Mouse (Mus musculus) C2C12 (cell line): ENCODE results near the gene Srarp.

Experiments
- CTCF ChIP-seq: IDR thresholded peaks from one replicate; pipeline ENCODE4 v1.5.1; 2011; ENCODE audit not compliant: control insufficient read depth, insufficient read depth, insufficient read length
- MAX ChIP-seq: IDR thresholded peaks from one replicate; pipeline ENCODE4 v1.6.1; 2011; ENCODE audit warnings: mild to moderate bottlenecking, control low read depth
- USF1 ChIP-seq: IDR thresholded peaks from one replicate; pipeline ENCODE4 v1.6.1; 2011; ENCODE audit warnings: low read depth, mild to moderate bottlenecking, control low read depth, moderate library complexity

DNA sequence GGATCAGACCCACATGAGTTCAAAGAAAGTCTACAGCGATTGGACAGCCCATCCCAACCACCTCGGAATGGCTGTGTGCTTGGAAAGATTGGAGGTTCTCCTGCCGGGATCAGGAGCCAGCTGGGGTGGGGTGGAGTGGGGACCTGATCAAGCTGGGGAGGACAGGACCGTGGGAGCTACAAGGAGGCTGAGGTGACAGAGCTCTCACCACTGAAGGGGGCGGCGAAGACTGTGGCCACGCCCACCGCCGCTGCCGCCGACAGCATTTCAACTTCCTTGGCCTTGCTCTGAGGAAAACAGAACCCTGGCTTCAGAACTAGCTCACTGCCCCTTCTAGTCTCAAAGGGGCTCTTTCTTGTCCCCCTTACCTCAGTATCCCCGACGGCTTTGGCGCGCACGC is 41.2 kb downstream of the Srarp start:
- no peak for TF ChIP-seq CTCF
- no peak for TF ChIP-seq USF1
- TF ChIP-seq MAX: no peak
